Mouse (Mus musculus) mouse embryonic stem cell (cell line): ENCODE data around the gene Tpx2.

Source experiments
- in situ Hi-C, 2 experiments: fragments of 300-500 bp; cut with MboI; formaldehyde crosslinking; loops; 1 replicate in 1 of 2; 3 replicates in 1 of 2; pipeline ENCODE4 v1.14.3; 2019 to 2020; ENCODE audit warnings: low sequenced_read_pairs in 2 of 2, low pct_unique_long_range_greater_than_20kb in 1 of 2, mixed read lengths in 1 of 2; ENCODE audit not compliant: unreplicated experiment in 1 of 2

Gene Tpx2

GRCm38 (mm10) chr2:152818679-152819078 lies 29.1 kb upstream of the Tpx2 start:
- in situ Hi-C loops = no loop called here

GRCm38 (mm10) chr2:152819097-152819624 lies 28.6 kb upstream of the Tpx2 start:
- in situ Hi-C loops = no loop called here

- in situ Hi-C loops = no loop called here
Measured at GRCm38 (mm10) chr2:152819926-152820325, 27.8 kb upstream of the Tpx2 start.

DNA sequence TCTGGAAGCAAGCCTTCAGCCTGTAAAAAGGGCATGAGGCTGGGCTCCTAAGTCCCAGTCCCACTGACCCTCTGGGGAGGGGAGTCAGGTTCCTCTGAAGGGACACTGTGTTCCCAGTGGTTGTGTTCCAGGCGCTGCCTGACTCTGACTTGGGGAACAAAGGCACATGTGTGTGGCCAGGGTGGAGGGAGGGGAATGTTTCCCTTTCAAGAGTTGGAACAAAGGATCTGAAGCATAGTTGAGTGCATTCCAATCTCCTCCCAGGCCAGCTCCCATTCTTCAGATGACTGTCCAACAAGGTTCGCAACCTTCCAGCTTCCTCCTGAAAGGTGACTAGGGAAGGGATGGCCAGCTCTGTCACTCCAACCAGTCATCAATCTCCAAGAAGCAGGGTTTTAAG lies 27.4 kb upstream of the Tpx2 start:
- in situ Hi-C loops = no loop called here

DNA sequence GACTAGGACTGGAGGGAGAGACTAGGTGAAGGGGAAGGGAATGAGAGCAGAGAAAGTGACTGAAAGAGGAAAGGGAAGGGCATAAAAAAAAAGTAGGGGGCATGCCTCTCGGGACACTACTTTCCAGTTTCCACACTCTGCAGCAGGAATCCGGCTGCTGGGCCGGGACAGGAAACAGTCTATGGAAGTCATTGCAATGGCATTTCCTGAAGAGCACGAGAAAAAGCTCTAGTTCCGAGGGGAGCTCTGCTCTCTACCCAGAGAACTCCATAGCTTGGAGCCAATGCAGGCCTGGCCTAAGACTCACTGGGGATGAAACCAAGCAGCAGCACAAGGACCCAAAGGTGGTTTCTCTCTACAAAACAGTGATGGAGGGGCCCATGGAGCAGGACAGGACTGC lies 26.7 kb upstream of the Tpx2 start:
- in situ Hi-C loops = no loop called here

DNA sequence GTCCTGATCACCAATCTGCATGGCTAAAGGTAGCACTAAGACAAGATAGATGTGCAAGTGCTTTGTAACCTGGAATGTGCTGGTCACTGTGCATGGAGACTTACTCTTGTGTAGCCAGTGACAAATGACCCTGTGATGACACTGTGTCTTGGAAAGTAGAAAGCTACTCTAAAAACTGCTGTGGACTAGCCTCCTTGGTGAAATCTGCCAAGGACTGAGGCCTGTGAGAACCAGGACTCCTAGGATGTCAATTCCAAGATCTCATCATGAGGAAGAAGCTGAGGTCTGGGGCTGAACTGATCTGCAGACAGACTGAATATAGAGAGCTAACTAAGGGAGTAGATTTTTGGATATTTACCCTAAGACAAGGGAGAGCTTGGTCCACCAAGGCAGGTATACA lies 26.2 kb upstream of the Tpx2 start:
- in situ Hi-C loops = no loop called here

DNA sequence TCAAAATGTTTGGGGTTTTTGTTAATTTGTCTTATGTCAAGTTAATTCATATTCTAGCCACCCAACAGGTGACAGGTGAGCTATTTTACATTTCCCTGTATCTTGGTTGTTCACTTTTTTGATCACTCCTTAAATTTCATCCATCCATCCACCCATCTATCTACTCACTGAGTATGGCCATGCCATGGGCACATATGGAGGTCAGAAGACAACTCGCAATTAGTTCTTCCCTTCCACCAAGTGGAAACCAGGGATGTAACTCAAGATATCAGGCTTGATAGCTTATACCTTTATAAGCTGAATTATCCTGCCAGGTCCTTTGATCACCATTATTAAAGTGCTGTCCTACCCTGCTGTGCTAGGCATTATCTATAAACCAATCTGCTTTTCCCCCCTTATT lies 24.0 kb upstream of the Tpx2 start:
- in situ Hi-C loops = no loop called here

- in situ Hi-C loops = no loop called here
Measured at GRCm38 (mm10) chr2:152824438-152825167, 23.2 kb upstream of the Tpx2 start.

GRCm38 (mm10) chr2:152825168-152825697 lies 22.5 kb upstream of the Tpx2 start:
- in situ Hi-C loops = no loop called here

DNA sequence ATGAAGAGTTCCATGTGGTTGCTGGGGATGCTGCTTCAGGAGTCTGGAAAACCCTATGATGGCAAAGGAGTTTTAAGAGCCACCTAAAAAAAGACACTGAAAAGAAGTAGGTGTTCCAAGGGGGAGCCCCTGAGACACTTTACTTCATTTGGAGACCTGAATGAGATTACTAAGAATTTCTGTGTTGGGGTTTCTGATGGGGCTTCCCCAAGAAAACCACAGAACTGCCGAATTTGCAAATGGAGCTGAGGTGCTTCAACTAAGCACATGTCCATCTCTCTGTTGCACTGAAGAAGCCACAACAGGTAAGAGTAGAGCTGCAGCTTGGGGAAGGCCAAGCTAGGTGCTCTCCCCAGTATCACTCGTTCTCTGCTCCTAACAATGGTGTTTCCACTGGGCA lies 22.1 kb upstream of the Tpx2 start:
- in situ Hi-C loops = no loop called here

DNA sequence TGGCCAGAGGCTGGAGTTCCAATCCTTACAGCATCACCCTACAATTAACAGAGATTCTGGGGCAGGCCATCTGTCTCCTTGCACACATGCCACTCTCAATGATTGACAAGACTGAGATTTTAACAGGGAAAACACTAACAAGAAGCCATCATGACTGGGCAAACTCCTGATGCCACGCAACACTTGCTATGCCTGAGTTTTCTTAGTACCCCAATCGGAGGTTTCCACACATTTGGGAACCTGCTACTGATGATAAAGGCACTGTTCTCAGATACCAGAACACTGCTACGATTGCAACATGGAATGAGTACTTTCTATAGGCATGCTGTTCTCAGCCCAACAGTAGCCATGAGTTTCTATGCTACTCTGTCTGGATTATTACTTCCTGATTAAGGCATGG lies 21.3 kb upstream of the Tpx2 start:
- in situ Hi-C loops = no loop called here

DNA sequence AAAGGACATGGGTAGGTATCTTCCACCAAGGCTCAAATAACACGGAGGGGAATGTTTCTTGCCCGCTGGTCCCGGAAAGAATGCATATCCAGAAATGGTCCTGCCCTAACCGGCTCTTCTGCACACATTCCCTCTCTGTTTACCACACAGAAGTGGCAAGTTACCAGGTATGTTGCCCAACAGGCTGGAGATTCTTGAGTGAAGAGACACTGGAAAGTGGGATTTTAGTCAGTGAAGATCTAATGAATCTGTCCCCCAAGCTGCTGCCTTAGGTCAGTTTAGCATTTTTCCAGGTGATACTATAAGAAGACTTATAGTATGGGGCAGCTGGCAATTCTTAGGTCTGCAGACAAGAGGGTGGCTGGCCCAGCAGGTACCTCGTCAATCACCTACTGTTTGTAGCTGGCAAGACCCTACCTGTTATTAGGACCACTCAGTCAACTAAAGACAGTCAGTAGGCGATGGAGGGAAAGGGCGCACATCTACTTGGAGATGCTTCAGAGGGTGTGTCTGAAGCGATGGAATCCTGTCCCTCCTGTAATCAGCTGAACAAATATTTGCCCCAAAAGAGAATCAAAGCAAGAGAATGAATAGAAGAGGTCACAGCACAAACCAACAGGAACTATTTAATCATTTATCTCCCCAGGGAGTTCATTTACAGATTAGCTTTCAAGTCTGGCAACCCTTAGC lies 20.3 kb upstream of the Tpx2 start:
- in situ Hi-C loops = no loop called here

- in situ Hi-C loops = no loop called here
Measured at GRCm38 (mm10) chr2:152828011-152828370, 19.8 kb upstream of the Tpx2 start.

GRCm38 (mm10) chr2:152828532-152828931 lies 19.2 kb upstream of the Tpx2 start:
- in situ Hi-C loops = no loop called here

DNA sequence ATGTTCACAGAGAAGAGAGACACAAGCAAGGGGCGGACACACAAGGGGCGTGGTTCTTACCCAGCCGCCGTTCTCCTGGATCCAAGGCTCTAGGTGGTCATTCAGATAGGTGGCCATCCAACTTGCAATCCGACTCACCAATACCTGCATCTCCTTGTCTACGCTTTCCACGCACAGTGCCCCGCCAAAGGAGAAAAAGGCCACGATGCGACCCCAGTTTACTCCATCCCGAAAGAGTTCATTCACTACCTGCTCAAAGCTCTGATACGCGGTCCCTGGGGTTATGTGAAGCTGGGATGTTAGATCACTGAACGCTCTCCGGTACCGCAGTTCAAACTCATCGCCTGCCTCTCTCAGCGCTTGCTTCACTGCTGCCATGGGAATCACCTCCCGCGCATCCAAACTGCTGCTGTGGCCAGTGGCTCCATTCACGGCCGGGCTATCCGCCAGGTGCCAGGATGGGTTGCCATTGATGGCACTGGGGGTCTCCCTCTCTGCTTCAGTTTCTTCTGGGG lies 18.3 kb upstream of the Tpx2 start:
- in situ Hi-C loops = no loop called here

DNA sequence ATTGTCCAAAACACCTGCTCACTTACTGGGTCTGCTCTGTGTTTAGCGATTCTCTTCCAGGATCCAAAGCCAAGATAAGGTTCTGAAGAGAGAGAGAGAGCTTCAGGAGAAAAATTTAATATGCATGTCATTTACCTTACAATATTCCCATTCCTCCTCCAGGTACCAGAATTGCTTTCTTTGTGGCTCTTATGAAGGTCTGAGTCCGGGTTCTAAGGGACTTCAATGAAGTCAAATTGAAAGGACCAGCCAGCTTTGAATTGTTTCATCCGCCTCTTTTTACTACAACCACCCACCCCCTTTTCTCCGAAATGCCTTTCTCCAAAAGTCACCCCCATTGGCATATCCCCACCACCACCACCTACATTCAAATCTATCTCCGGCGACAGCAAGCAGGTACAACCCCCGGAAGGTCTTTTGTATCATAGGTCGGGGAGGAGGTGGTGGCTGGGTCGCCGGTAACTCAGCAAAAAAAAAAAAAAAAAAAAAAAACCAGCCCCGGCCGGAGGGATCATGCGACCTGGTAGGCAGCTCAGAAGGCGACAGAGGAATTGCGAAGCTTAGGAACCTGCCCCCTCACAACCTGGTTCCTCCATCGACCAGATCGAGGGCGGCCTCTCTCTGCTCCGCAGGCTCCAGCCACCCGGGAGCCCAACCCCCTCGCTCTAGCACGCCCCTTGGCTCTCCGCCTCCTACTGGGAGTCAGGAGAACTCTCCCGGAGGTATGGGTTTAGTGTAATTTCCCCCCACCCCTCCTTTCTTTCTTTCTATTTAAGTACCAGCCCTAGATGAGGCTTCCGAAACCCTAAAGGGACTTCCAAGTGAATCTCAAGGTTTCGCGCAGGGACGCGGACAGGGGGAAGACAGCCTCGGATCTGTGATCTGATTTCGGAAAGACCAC lies 17.5 kb upstream of the Tpx2 start:
- in situ Hi-C loops = loop anchor here (5.0 kb wide), 4 partner anchors 63 to 218 kb away; no protein-coding TSS in a partner anchor

GRCm38 (mm10) chr2:152831019-152831878 lies 16.5 kb upstream of the Tpx2 start, which contains the start of gene Bcl2l1:
Gene Bcl2l1, minus strand, starts transcription at chr2:152831728.
- in situ Hi-C loops = loop anchor here (5.0 kb wide), 4 partner anchors 64 to 219 kb away; no protein-coding TSS in a partner anchor
